Comparison of ENCODE assay signal across 15 mouse cellular contexts in the genomic region with DNA sequence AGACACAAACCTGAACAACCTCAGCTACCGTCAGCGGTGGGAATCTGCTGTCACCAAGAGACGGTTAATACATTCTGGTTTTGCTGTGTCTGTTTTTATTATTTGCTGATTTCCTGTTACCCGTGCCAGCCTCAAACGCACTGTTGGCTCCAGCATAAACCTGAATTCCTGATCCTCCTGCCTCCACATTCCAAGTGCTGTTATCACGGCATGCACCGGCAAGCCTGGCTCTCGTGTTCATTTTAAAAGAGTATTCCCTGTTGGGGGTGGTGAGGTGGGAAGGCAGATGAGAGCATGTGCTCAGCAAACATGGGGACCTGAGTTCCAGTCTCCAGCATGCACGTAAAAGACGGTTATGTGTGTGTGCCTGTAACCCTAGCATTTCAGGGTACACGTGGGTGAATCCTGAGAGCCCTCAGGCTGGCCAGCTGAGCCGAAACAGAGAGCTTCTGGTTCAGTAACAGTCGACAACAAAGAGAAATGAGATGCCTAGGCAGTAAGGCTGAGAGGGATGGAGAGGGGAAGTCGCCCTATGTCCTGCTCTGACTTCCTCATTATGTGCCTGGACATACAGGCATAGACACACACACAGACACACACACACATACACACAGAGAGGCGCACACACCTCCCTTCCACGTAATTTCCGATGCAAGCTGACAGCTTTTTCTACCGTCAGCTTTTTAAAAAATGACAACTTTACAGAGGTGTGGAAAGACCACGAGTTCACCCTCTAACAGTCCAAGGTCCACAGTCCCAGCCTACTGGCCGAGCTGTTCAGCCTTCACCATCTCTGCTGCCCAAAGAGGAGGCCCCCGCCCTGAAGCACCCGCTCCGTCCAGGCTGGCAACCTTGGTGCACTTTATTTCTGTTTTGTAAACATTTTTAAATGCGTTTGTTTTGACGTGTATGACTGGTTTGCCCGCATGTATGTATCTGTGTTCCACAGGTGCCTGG.
DNase-seq lines count a peak whose midpoint lies in the region; ATAC-seq lines count a peak whose summit lies in the region.
"Had no signal": no experiment of that assay in that cellular context is flagged by ENCODE, and none has a peak within 500 bp of the region (broad histone marks: within the 10 kb centered on the region; RNA-seq: fewer than 3 reads in every experiment).

No protein-coding gene starts in this region.

- H3K9me3 ChIP-seq in heart, embryonic 16.5 days (replicated peaks; ENCODE audit: control insufficient read depth, low read length), result no peaks in the 10 kb centered on the region
- H3K9me3 ChIP-seq: embryonic facial prominence, embryonic 12.5 days had no signal

- peak overlapping the region; percentile 28; the same call in 1 of the 2 replicates for H3K4me2 ChIP-seq in heart, embryonic 16.5 days (ENCODE audit: low read depth, low read length)
- H3K4me2 ChIP-seq: embryonic facial prominence, embryonic 12.5 days; lung, embryonic 14.5 days had no signal

- 0 out of 2 replicates have a peak overlapping the region, but pooled peaks have one; percentile 34 for H3K9ac ChIP-seq in heart, embryonic 16.5 days (ENCODE audit: low read length)
- H3K9ac ChIP-seq: embryonic facial prominence, embryonic 12.5 days; lung, embryonic 14.5 days had no signal

- no peak overlapping the region for H3K27ac ChIP-seq in heart, embryonic 16.5 days (ENCODE audit: low read length)
- H3K27ac ChIP-seq: embryonic facial prominence, embryonic 12.5 days had no signal

- 0 out of 2 replicates have a peak, but pooled peaks have one; percentile 34 for ATAC-seq in heart, embryonic 16.5 days (replicated peaks; ENCODE audit: extremely low read depth, insufficient read depth, low FRiP score)
- ATAC-seq: inflammation-experienced regulatory T-cells, adult 6 months had no signal

- intact Hi-C loops in heart, postnatal 10 days (cut with DNase I), result no loop called here

- no peak for DNase-seq in heart, postnatal 10 days
- peak; percentile 37 for DNase-seq in testis, postnatal 10 days (ENCODE audit: low spot score)
- DNase-seq in testis, postnatal 14 days (ENCODE audit: low spot score), result no peak
- peak; percentile 22 to 39 for DNase-seq in kidney, postnatal 36 days
- no peak for DNase-seq in cerebellum, adult 9-10 months
- no peak for DNase-seq in adrenal gland, postnatal 25 days
- no peak for DNase-seq in layer of hippocampus, postnatal 10 days (ENCODE audit: low spot score in 2 of 2)
- DNase-seq: adrenal gland, postnatal 14 days; cerebellum, adult 2 months; lung, embryonic 14.5 days; thymus, postnatal 36 days had no signal

- H3K27me3 ChIP-seq in heart, embryonic 16.5 days (ENCODE audit: control insufficient read depth, insufficient read depth, low read length), result no peaks in the 10 kb centered on the region
- H3K27me3 ChIP-seq: CH12.LX had no signal

- WGBS in heart, embryonic 16.5 days, result 58% methylated on average over 26 of the region's 26 CpGs

- no peak overlapping the region for H3K4me3 ChIP-seq in heart, embryonic 16.5 days (ENCODE audit: low read length)
- H3K4me3 ChIP-seq: embryonic facial prominence, embryonic 12.5 days had no signal

- peaks cover 27% of the 10 kb centered on the region for H3K4me1 ChIP-seq in heart, embryonic 16.5 days (ENCODE audit: control insufficient read depth, insufficient read depth, low read length)

- no peaks in the 10 kb centered on the region for H3K36me3 ChIP-seq in heart, embryonic 16.5 days (ENCODE audit: control insufficient read depth, insufficient read depth)
- H3K36me3 ChIP-seq: embryonic facial prominence, embryonic 12.5 days had no signal

Comparison
In these comparisons a context has a peak if more than half of its experiments do, and no peak if none do; other contexts are left out.
1. DNase-seq: peak in testis, postnatal 10 days (single experiment) and kidney, postnatal 36 days (2 of 2); none in heart, postnatal 10 days (0 of 2), testis, postnatal 14 days (single experiment), cerebellum, adult 9-10 months (single experiment), adrenal gland, postnatal 25 days (single experiment) and layer of hippocampus, postnatal 10 days (0 of 2).